Mouse (Mus musculus) forebrain, embryonic 14.5 days (tissue): ENCODE measurements at regions not wholly inside any gene's neighbourhood (a gene's known extent, or its start where the extent isn't known, plus 50 kb on each side); places are given as distances from the start of the nearest gene placed in this dataset.

Source experiments
- ATAC-seq: fragments of 200-750 bp; cut with Nextera tagmentation; 2 replicates; pipeline ENCODE4 v1.8.0; 2017; ENCODE audit warnings: mild to moderate bottlenecking, moderate library complexity
- DNase-seq: peaks from one replicate; pipeline ENCODE4 v3.0.0-alpha.2; 2015; ENCODE audit warnings: low spot score
- H3K27ac ChIP-seq: fragments of 300-500 bp; sonication (generic); 2 replicates; pipeline ENCODE4 v1.5.1; 2014; ENCODE audit warnings: low read depth, mild to moderate bottlenecking, control low read depth, low read length, moderate library complexity
- H3K27me3 ChIP-seq: fragments of 300-500 bp; sonication (generic); replicated peaks from 2 replicates; pipeline ENCODE4 v1.6.1; 2014; ENCODE audit warnings: low read length, control low read depth, mixed read lengths; ENCODE audit not compliant: control insufficient read depth, insufficient read depth
- H3K36me3 ChIP-seq: fragments of 300-500 bp; sonication (generic); 2 replicates; pipeline ENCODE4 v1.6.1; 2014; ENCODE audit warnings: low read length, control low read depth; ENCODE audit not compliant: control insufficient read depth, insufficient read depth
- H3K4me1 ChIP-seq: fragments of 300-500 bp; sonication (generic); 2 replicates; pipeline ENCODE4 v1.6.1; 2014; ENCODE audit warnings: antibody characterized with exemption, low read length, control low read depth; ENCODE audit not compliant: control insufficient read depth, insufficient read depth
- H3K4me2 ChIP-seq: fragments of 300-500 bp; sonication (generic); 2 replicates; pipeline ENCODE4 v1.6.1; 2014; ENCODE audit warnings: mild to moderate bottlenecking, control low read depth, low read length
- H3K4me3 ChIP-seq: fragments of 300-500 bp; sonication (generic); 2 replicates; pipeline ENCODE4 v1.5.1; 2014; ENCODE audit warnings: low read depth, low read length, control low read depth
- H3K9ac ChIP-seq: fragments of 300-500 bp; sonication (generic); 2 replicates; pipeline ENCODE4 v1.6.1; 2014; ENCODE audit warnings: mild to moderate bottlenecking, low read length, control low read depth, moderate library complexity
- H3K9me3 ChIP-seq: fragments of 300-500 bp; sonication (generic); replicated peaks from 2 replicates; pipeline ENCODE4 v1.6.1; 2016; ENCODE audit warnings: low read length, control low read depth, mixed read lengths; ENCODE audit not compliant: control insufficient read depth
- WGBS: fragments of 180-500 bp; shearing (Covaris S2); extraction: QIAGEN DNeasy Blood & Tissue Kit; methylation state at CpG from one replicate; pipeline ENCODE4 v1.1.7; 2014; 5-methylcytosine and 5-hydroxymethylcytosine counted together

DNA sequence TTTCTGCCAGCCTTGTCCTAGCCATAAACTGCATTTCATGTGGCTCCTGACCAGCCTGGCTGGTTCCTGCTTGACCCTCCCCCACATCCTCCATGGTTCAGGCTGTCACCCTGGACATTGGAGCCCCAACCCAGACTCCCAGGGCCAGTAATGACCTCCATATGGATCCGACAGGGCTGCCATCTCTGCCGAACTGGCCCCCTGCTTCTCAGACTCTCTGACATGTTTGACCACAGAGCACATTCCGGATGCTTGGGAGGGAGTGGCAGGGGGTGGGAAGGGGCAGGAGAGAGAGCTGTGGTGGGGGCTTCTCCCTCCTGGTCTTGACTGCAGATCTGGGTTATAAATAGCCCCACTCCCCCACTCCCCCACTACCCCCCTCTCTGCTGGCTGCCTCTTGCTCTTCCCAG, 59.0 kb upstream of the Actrt2 start:
- H3K9me3 ChIP-seq: no peaks in the 10 kb centered on the region
- H3K4me3 ChIP-seq: no peak overlapping the region
- 54% methylated on average over 3 of the region's 3 CpGs for WGBS
- no peak overlapping the region for H3K27ac ChIP-seq
- no peaks in the 10 kb centered on the region for H3K27me3 ChIP-seq
- H3K9ac ChIP-seq: no peak overlapping the region
- ATAC-seq (no peak), DNase-seq (no peak)
- no peak overlapping the region for H3K4me2 ChIP-seq
- no peaks in the 10 kb centered on the region for H3K4me1 ChIP-seq
- no peaks in the 10 kb centered on the region for H3K36me3 ChIP-seq

- no peaks in the 10 kb centered on the region for H3K27me3 ChIP-seq
- no peaks in the 10 kb centered on the region for H3K36me3 ChIP-seq
- H3K4me3 ChIP-seq: no peak overlapping the region
- no peak overlapping the region for H3K27ac ChIP-seq
- DNase-seq (no peak), ATAC-seq (no peak)
- no peak overlapping the region for H3K4me2 ChIP-seq
- no peak overlapping the region for H3K9ac ChIP-seq
- H3K9me3 ChIP-seq: no peaks in the 10 kb centered on the region
- 76% methylated on average over 7 of the region's 7 CpGs for WGBS
- H3K4me1 ChIP-seq: no peaks in the 10 kb centered on the region
These were observed 60.3 kb upstream of the Actrt2 start for GRCm38 (mm10) chr4:154727945-154728344.

GRCm38 (mm10) chr4:154730646-154731045, 63.0 kb upstream of the Actrt2 start:
- ATAC-seq: no peak

DNA sequence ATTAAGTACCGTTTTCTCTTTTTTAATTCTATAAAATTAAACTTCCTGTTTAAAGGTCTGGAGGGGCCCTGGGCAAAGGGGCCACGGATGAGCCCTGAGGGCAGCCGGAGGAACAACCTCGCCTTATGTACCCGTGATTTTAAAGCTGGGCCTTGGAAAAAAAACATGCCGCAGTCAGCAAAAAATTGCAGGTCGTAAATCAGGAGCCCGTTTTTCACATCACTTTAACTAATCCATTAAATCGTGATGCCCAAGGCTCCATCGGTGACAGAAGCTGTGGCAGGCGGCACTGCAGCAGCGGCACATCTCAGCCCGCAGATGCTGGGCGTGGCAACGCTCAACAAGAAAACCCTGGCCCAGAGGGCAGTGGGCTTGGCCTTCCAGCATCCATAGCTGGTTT, 63.7 kb upstream of the Actrt2 start:
- H3K4me1 ChIP-seq: no peaks in the 10 kb centered on the region
- no peak overlapping the region for H3K4me2 ChIP-seq
- 80% methylated on average over 15 of the region's 15 CpGs for WGBS
- ATAC-seq (no peak), DNase-seq (no peak)
- H3K4me3 ChIP-seq: no peak overlapping the region
- no peaks in the 10 kb centered on the region for H3K9me3 ChIP-seq
- no peak overlapping the region for H3K9ac ChIP-seq
- no peaks in the 10 kb centered on the region for H3K27me3 ChIP-seq
- H3K36me3 ChIP-seq: no peaks in the 10 kb centered on the region
- no peak overlapping the region for H3K27ac ChIP-seq

More at GRCm38 (mm10) chr4:154730646-154731045, 63.0 kb upstream of the Actrt2 start:
- no peaks in the 10 kb centered on the region for H3K4me1 ChIP-seq
- H3K4me2 ChIP-seq: no peak overlapping the region
- H3K9me3 ChIP-seq: no peaks in the 10 kb centered on the region
- H3K9ac ChIP-seq: no peak overlapping the region
- DNase-seq: no peak
- H3K4me3 ChIP-seq: no peak overlapping the region
- no peaks in the 10 kb centered on the region for H3K36me3 ChIP-seq
- no peaks in the 10 kb centered on the region for H3K27me3 ChIP-seq
- H3K27ac ChIP-seq: no peak overlapping the region
- 92% methylated on average over 5 of the region's 5 CpGs for WGBS

DNA sequence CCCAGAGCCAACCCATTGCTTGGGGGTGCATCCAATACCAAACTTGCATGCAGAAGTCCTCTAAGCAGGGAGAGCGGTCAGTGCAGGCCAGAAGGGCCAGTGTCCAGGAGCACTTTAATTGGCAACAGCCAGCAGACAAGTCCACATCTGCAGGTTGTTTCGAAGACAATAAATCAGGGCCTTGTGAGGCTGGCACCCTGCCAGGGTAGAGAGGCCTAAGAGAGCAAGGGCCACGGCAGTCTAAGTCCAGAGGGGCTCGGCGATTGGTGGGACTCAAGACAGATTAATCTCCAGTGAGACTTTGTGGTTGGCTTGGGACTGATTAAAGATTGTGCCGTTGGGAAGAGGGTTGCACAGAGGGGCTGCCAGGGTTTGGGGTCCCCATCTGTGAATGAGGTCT, 68.4 kb upstream of the Actrt2 start:
- Histone ChIP-seq H3K27me3 (no peaks in the 10 kb centered on the region), H3K9me3 (no peaks in the 10 kb centered on the region), H3K4me2 (no peak overlapping the region), H3K27ac (no peak overlapping the region), H3K4me1 (no peaks in the 10 kb centered on the region), H3K36me3 (no peaks in the 10 kb centered on the region), H3K9ac (no peak overlapping the region), H3K4me3 (no peak overlapping the region)
- ATAC-seq: no peak
- WGBS: 57% methylated on average over 6 of the region's 6 CpGs
- DNase-seq: no peak

GRCm38 (mm10) chr4:154741123-154741890, 73.6 kb upstream of the Actrt2 start:
- Histone ChIP-seq H3K27ac (no peak overlapping the region), H3K9ac (peak overlapping the region; percentile 17; the same call in 1 of the 2 replicates), H3K36me3 (no peaks in the 10 kb centered on the region), H3K27me3 (no peaks in the 10 kb centered on the region), H3K9me3 (no peaks in the 10 kb centered on the region), H3K4me2 (peak overlapping the region; percentile 21; the same call in 1 of the 2 replicates), H3K4me3 (no peak overlapping the region), H3K4me1 (no peaks in the 10 kb centered on the region)
- WGBS: 45% methylated on average over 27 of the region's 27 CpGs
- ATAC-seq (no peak), DNase-seq (no peak)

- H3K27me3 ChIP-seq: no peaks in the 10 kb centered on the region
- no peak overlapping the region for H3K27ac ChIP-seq
- H3K36me3 ChIP-seq: no peaks in the 10 kb centered on the region
- H3K9me3 ChIP-seq: no peaks in the 10 kb centered on the region
- no peak overlapping the region for H3K4me2 ChIP-seq
- H3K4me3 ChIP-seq: no peak overlapping the region
- DNase-seq: no peak
- no peak overlapping the region for H3K9ac ChIP-seq
- WGBS: 93% methylated on average over 16 of the region's 16 CpGs
- no peak for ATAC-seq
- no peaks in the 10 kb centered on the region for H3K4me1 ChIP-seq
These were observed 78.8 kb upstream of the Actrt2 start for GRCm38 (mm10) chr4:154746323-154747005.

- no peaks in the 10 kb centered on the region for H3K27me3 ChIP-seq
- H3K4me1 ChIP-seq: no peaks in the 10 kb centered on the region
- H3K36me3 ChIP-seq: no peaks in the 10 kb centered on the region
- no peak overlapping the region for H3K4me2 ChIP-seq
- no peak for DNase-seq
- H3K27ac ChIP-seq: no peak overlapping the region
- 88% methylated on average over 4 of the region's 4 CpGs for WGBS
- no peak overlapping the region for H3K4me3 ChIP-seq
- H3K9me3 ChIP-seq: no peaks in the 10 kb centered on the region
- H3K9ac ChIP-seq: no peak overlapping the region
- no peak for ATAC-seq
These were observed 79.3 kb upstream of the Actrt2 start for GRCm38 (mm10) chr4:154747006-154747343.

DNA sequence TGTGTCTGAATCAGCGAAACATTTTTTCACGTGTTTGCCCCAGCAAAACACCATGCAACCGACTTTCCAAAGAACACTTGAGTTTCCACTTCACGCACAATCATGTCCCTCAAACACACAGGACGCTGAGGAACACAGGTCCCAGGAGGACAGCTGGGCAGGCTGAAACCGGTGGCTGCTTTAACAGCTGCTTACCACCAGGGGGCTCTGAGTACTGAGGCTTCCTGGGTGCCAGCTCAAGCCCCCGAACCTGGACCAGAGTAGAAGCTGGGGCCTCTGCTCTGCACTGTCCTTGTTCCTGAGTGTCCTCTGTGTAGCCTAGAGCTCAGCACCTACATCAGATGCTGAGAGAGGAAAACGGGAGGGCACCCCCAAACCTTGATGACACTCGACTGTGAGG, 81.5 kb upstream of the Actrt2 start:
- no peaks in the 10 kb centered on the region for H3K4me1 ChIP-seq
- no peaks in the 10 kb centered on the region for H3K27me3 ChIP-seq
- H3K9me3 ChIP-seq: no peaks in the 10 kb centered on the region
- no peak overlapping the region for H3K4me3 ChIP-seq
- 44% methylated on average over 9 of the region's 9 CpGs for WGBS
- peak; percentile 51 for DNase-seq
- no peak for ATAC-seq
- no peak overlapping the region for H3K9ac ChIP-seq
- no peak overlapping the region for H3K4me2 ChIP-seq
- H3K36me3 ChIP-seq: no peaks in the 10 kb centered on the region
- no peak overlapping the region for H3K27ac ChIP-seq
